Mouse (Mus musculus) kidney, adult 2 months (tissue): ENCODE results near the gene Ror1. TPM values are rescaled to one million over a fixed set of nuclear protein-coding genes. Genes with fewer than 3 reads are reported as not detected.

Experiments used
- DNase-seq: peaks from one replicate; pipeline ENCODE4 v3.0.0; 2021
- H3K27ac ChIP-seq: fragments of 200-500 bp; 2 replicates; pipeline ENCODE4 v1.5.1; 2012; ENCODE audit warnings: low read depth, low read length, control low read depth, inconsistent platforms; ENCODE audit not compliant: insufficient read depth
- H3K27me3 ChIP-seq: fragments of 200-500 bp; replicated peaks from 2 replicates; pipeline ENCODE4 v1.6.1; 2012; ENCODE audit warnings: mild to moderate bottlenecking, moderate library complexity, low read length, inconsistent platforms; ENCODE audit not compliant: control insufficient read depth, insufficient read depth
- H3K36me3 ChIP-seq: fragments of 200-500 bp; 2 replicates; pipeline ENCODE4 v1.6.1; 2012; ENCODE audit warnings: mild to moderate bottlenecking, moderate library complexity, low read length, inconsistent platforms; ENCODE audit not compliant: control insufficient read depth, insufficient read depth
- H3K4me1 ChIP-seq: fragments of 200-500 bp; 2 replicates; pipeline ENCODE4 v1.6.1; 2011; ENCODE audit warnings: low read length; ENCODE audit not compliant: control insufficient read depth, insufficient read depth
- H3K4me3 ChIP-seq: fragments of 200-500 bp; 2 replicates; pipeline ENCODE4 v1.5.1; 2011; ENCODE audit warnings: mild to moderate bottlenecking, low read depth, low read length, control low read depth; ENCODE audit not compliant: insufficient read depth
- CTCF ChIP-seq: fragments of 200-500 bp; conservative IDR thresholded peaks from 2 replicates; pipeline ENCODE4 v1.5.1; 2011; ENCODE audit warnings: low read depth, mild to moderate bottlenecking, control low read depth, low read length, moderate library complexity, mixed read lengths; ENCODE audit not compliant: insufficient read depth, insufficient read length
- POLR2A ChIP-seq: fragments of 200-500 bp; IDR thresholded peaks from one replicate; pipeline ENCODE4 v1.6.1; 2011; ENCODE audit warnings: low read depth, low read length, control low read depth
- WGBS: fragments of 180-500 bp; shearing (Covaris S2); methylation state at CpG from one replicate; pipeline ENCODE4 v1.1.7; 2018; 5-methylcytosine and 5-hydroxymethylcytosine counted together
- polyA plus RNA-seq: library from polyadenylated mRNA; depleted of rRNA; stranded (reverse); fragments of >200 nt; gene quantifications from 2 replicates; pipeline ENCODE4 v1.2.3, GENCODE M21; 2012

Gene Ror1
- polyA plus RNA-seq, 1 experiment, result 2.2 TPM

- 48% methylated on average over 12 of the region's 12 CpGs for WGBS
- Histone ChIP-seq H3K27me3 (no peaks in the 10 kb centered on the region), H3K4me1 (0 out of 2 replicates have a peak, but pooled peaks cover 4% of the 10 kb centered on the region), H3K4me3 (no peak overlapping the region), H3K27ac (no peak overlapping the region), H3K36me3 (no peaks in the 10 kb centered on the region)
- TF ChIP-seq CTCF (no peak), POLR2A (no peak)
- no peak for DNase-seq
Observed at GRCm38 (mm10) chr4:100393374-100394061, 297.9 kb downstream of the Ror1 start.

DNA sequence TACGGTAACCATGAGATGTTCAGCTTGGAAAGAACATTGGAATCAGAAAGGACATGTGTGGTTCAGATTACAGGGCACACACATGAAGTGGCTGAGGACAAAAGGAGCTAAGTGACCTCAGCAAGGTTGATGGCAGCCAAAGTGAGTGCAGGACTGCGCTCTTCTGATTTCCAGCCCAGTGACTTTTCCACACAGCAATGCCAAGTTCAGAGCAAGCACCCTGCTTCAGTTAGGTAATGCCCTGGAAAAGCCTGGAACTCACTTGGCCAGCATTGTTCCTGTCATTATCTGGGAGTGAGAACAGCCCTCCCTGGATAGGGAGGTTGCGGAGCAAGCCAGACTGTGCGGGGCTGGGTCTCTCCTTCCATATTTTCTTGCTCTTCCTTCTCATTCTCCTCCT lies 299.8 kb downstream of the Ror1 start:
- Histone ChIP-seq H3K27me3 (no peaks in the 10 kb centered on the region), H3K4me3 (no peak overlapping the region), H3K27ac (no peak overlapping the region), H3K4me1 (0 out of 2 replicates have a peak, but pooled peaks cover 4% of the 10 kb centered on the region), H3K36me3 (no peaks in the 10 kb centered on the region)
- 80% methylated on average over 4 of the region's 4 CpGs for WGBS
- DNase-seq, result peak; percentile 27
- TF ChIP-seq POLR2A (no peak), CTCF (no peak)

GRCm38 (mm10) chr4:100398079-100398478 lies 302.5 kb downstream of the Ror1 start:
- Histone ChIP-seq H3K4me3 (no peak overlapping the region), H3K27ac (no peak overlapping the region), H3K4me1 (0 out of 2 replicates have a peak, but pooled peaks cover 4% of the 10 kb centered on the region), H3K27me3 (no peaks in the 10 kb centered on the region), H3K36me3 (no peaks in the 10 kb centered on the region)
- DNase-seq, result peak; percentile 11
- TF ChIP-seq POLR2A (no peak), CTCF (no peak)
- WGBS, result 47% methylated on average over 3 of the region's 3 CpGs

DNA sequence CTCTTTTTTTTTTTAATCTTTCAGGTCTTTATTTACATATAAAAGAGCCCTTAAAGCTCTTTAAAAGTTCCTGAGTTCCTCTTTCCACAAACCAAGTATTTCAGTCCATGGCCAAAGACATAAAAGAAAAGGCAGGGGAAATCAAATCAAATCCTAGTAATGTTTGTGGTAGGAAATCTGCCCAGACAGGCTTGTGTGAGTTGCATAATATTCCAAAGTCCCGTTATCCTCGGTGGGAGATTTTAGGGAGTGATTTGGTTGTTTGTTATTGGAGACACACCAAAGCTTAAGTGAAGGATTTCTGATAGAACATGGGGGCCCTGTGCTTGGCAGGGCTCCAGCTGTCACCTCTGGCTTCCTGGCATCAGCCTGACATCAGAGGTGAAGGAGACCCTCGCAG lies 305.5 kb downstream of the Ror1 start:
- WGBS, result 39% methylated on average over 3 of the region's 3 CpGs

DNA sequence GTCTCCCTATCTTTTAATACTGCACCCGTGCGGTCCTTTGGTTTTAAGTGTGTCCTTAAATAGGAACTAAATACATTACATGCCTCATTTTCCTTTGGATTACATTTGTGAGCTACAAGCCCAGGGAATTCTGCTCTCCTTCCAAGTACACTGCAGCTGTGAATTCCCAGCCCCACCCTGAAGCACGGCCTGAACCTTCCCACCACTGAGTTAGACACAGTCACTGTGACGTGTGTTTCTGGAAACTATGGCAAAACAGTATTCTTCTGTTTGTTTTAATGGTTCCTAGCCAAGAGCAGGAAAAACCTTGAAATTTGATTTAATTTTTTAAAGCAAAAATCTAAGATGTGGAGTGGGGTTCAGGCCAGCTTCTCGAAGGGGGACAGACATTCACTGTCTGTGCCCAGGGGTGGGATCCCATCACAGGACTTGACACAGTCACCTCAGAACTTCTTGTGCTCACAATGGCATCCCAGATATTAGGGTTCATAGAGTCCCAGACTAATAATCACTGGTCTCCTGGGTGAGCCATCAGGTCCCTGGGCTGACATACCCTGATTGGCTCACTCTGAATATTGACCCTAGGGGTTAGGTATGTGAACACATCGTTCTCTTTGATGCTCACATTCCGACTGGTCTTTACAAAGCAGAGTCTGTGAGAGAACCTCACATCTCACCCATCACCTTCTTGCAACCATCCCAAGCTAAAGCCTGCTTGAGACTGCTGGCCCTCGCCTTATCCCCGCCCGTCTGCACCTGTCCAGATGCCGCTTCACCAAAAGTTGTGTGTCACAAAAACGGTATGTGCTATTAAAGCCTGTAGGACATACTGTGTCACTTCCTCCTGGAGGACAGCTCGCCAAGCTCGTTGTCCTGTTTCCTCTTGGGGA lies 306.2 kb downstream of the Ror1 start:
- Histone ChIP-seq H3K4me1 (no peaks in the 10 kb centered on the region), H3K27me3 (no peaks in the 10 kb centered on the region), H3K27ac (no peak overlapping the region), H3K4me3 (no peak overlapping the region), H3K36me3 (no peaks in the 10 kb centered on the region)
- no peak for TF ChIP-seq CTCF
- no peak for TF ChIP-seq POLR2A
- 80% methylated on average over 14 of the region's 14 CpGs for WGBS
- DNase-seq, result no peak

More for the DNA sequence above, 305.5 kb downstream of the Ror1 start:
- Histone ChIP-seq H3K36me3 (no peaks in the 10 kb centered on the region), H3K27ac (no peak overlapping the region), H3K4me1 (no peaks in the 10 kb centered on the region), H3K4me3 (no peak overlapping the region), H3K27me3 (no peaks in the 10 kb centered on the region)
- DNase-seq, result no peak
- TF ChIP-seq POLR2A (no peak), CTCF (no peak)

GRCm38 (mm10) chr4:100407261-100407874 lies 311.8 kb downstream of the Ror1 start:
- no peaks in the 10 kb centered on the region for H3K27me3 ChIP-seq
- TF ChIP-seq POLR2A (no peak), CTCF (peak; percentile 57)
- WGBS, result 21% methylated on average over 9 of the region's 9 CpGs
- H3K4me1 ChIP-seq, result no peaks in the 10 kb centered on the region
- no peak overlapping the region for H3K4me3 ChIP-seq
- DNase-seq, result peak; percentile 77
- H3K27ac ChIP-seq, result peak overlapping the region; percentile 41; the same call in 1 of the 2 replicates
- no peaks in the 10 kb centered on the region for H3K36me3 ChIP-seq
